Mouse (Mus musculus) neural tube, embryonic 14.5 days (tissue): ENCODE results near the gene Gm9936. TPM values are rescaled to one million over a fixed set of nuclear protein-coding genes. Genes with fewer than 3 reads are reported as not detected.
"Not testable (repeated sequence)": the region's sequence is repeated elsewhere in the genome, so short reads cannot be mapped to it uniquely, and the experiment has no call there.

ENCODE experiments used
- ATAC-seq: fragments of 200-750 bp; cut with Nextera tagmentation; 2 replicates; pipeline ENCODE4 v1.8.0; 2017; ENCODE audit warnings: low read depth, mild to moderate bottlenecking, moderate TSS enrichment, moderate library complexity
- H3K27ac ChIP-seq: fragments of 300-500 bp; sonication (generic); 2 replicates; pipeline ENCODE4 v1.5.1; 2014; ENCODE audit warnings: low read depth, mild to moderate bottlenecking, control low read depth, low read length, moderate library complexity, mixed read lengths
- H3K27me3 ChIP-seq: fragments of 300-500 bp; sonication (generic); 2 replicates; pipeline ENCODE4 v1.6.1; 2014; ENCODE audit warnings: low read length; ENCODE audit not compliant: control insufficient read depth, insufficient read depth
- H3K36me3 ChIP-seq: fragments of 300-500 bp; sonication (generic); 2 replicates; pipeline ENCODE4 v1.6.1; 2014; ENCODE audit warnings: low read length, mixed read lengths; ENCODE audit not compliant: control insufficient read depth, insufficient read depth
- H3K4me1 ChIP-seq: fragments of 300-500 bp; sonication (generic); 2 replicates; pipeline ENCODE4 v1.6.1; 2014; ENCODE audit warnings: low read length; ENCODE audit not compliant: control insufficient read depth, insufficient read depth
- H3K4me2 ChIP-seq: fragments of 300-500 bp; sonication (generic); 2 replicates; pipeline ENCODE4 v1.6.1; 2014; ENCODE audit warnings: mild to moderate bottlenecking, low read depth, low read length, control low read depth
- H3K4me3 ChIP-seq: fragments of 300-500 bp; sonication (generic); 2 replicates; pipeline ENCODE4 v1.5.1; 2014; ENCODE audit warnings: low read depth, low read length, control low read depth, mixed read lengths
- H3K9ac ChIP-seq: fragments of 300-500 bp; sonication (generic); replicated peaks from 2 replicates; pipeline ENCODE4 v1.6.1; 2014; ENCODE audit warnings: low read depth, mild to moderate bottlenecking, control low read depth, low read length, mixed read lengths
- H3K9me3 ChIP-seq: fragments of 300-500 bp; sonication (generic); 2 replicates; pipeline ENCODE4 v1.6.1; 2016; ENCODE audit warnings: low read length; ENCODE audit not compliant: control insufficient read depth
- WGBS: fragments of 180-500 bp; shearing (Covaris S2); extraction: QIAGEN DNeasy Blood & Tissue Kit; methylation state at CpG from one replicate; pipeline ENCODE4 v1.1.7; 2014; 5-methylcytosine and 5-hydroxymethylcytosine counted together
- polyA plus RNA-seq: library from polyadenylated mRNA; unstranded; fragments of >200 nt; fragmentation: Nextera tagmentation; extraction: Ambion mirVana; gene quantifications from 2 replicates; pipeline ENCODE4 v1.2.1, GENCODE M21; 2014

The Gm9936 gene
- polyA plus RNA-seq, 1 experiment from 2014 or later = 3.5 TPM

DNA sequence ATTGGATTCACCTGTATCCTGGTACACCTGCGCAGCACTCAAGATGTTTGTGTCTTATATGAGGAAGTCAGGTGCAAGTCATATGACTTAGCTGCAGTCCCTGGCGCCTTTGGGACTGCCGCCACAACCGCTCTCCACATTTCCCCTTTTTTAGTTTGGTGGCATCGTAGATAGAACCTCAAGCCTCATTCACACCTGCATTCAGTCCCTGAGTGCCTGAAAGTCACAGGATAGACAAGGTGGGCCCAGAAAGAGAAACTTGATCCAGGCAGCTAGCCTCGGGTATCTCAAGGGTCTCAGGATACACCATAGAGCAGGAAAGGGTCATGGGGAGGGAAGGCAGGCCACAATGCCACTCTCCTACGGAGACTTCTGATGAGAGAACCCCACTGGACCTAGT is 23.8 kb upstream of the Gm9936 start:
- H3K9me3 ChIP-seq, H3K4me2 ChIP-seq, H3K9ac ChIP-seq, H3K36me3 ChIP-seq, H3K4me1 ChIP-seq, ATAC-seq, H3K4me3 ChIP-seq, H3K27ac ChIP-seq, H3K27me3 ChIP-seq: not testable (repeated sequence)
- 85% methylated on average over 6 of the region's 7 CpGs for WGBS

DNA sequence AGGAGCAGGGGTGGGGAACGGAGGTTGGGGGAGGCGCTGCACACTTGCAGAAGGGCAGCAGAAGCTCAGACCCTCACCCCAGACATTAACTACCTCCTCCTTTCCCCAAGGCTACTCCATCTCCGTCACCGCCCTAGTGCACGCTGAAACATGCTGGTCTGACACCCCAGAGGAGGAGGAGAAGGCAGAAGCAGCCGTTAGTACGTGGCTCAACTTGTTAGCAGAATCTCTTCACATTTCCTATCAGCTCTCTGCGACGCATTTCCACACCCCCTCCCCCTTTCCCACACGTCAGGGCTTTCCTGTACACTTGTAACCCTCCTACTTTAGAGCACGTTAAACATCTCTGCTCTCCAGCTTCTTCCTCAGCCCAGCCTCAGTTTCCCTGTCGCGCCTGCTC is 20.9 kb upstream of the Gm9936 start:
- 71% methylated on average over 13 of the region's 13 CpGs for WGBS
- Histone ChIP-seq H3K4me3 (no peak overlapping the region), H3K4me2 (no peak overlapping the region), H3K36me3 (no peaks in the 10 kb centered on the region), H3K9ac (no peak overlapping the region), H3K9me3 (no peaks in the 10 kb centered on the region), H3K27ac (no peak overlapping the region), H3K4me1 (no peaks in the 10 kb centered on the region), H3K27me3 (no peaks in the 10 kb centered on the region)
- ATAC-seq = no peak

DNA sequence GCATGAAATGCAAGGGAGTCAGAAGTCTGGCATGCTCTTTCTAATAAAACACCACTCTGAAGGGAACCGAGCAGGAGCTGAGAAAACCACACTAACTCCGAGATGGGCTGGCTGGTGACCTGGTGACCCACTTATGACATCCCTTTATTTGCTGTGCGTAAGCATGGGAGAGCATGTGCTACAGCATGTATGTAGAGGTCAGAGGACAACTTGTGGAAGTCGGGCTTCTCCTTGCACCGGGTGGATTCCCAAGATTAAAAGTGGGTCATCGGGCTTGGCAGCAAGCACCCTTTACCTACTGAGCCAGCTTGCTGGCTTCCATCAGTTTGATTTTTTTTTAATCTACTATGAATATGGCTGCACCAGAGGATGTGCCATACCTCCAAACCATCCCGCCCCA is 19.0 kb upstream of the Gm9936 start:
- Histone ChIP-seq H3K27me3 (no peaks in the 10 kb centered on the region), H3K4me2 (no peak overlapping the region), H3K4me1 (no peaks in the 10 kb centered on the region), H3K9ac (no peak overlapping the region), H3K27ac (no peak overlapping the region), H3K9me3 (no peaks in the 10 kb centered on the region), H3K36me3 (no peaks in the 10 kb centered on the region), H3K4me3 (no peak overlapping the region)
- no peak for ATAC-seq
- WGBS = 69% methylated on average over 7 of the region's 7 CpGs

- Histone ChIP-seq H3K27me3 (no peaks in the 10 kb centered on the region), H3K4me2 (no peak overlapping the region), H3K4me1 (no peaks in the 10 kb centered on the region), H3K27ac (no peak overlapping the region), H3K9me3 (no peaks in the 10 kb centered on the region), H3K4me3 (no peak overlapping the region), H3K36me3 (no peaks in the 10 kb centered on the region), H3K9ac (no peak overlapping the region)
- ATAC-seq = no peak
- 34% methylated on average over 6 of the region's 6 CpGs for WGBS
These were observed 17.8 kb upstream of the Gm9936 start for GRCm38 (mm10) chr5:114876331-114876730.

DNA sequence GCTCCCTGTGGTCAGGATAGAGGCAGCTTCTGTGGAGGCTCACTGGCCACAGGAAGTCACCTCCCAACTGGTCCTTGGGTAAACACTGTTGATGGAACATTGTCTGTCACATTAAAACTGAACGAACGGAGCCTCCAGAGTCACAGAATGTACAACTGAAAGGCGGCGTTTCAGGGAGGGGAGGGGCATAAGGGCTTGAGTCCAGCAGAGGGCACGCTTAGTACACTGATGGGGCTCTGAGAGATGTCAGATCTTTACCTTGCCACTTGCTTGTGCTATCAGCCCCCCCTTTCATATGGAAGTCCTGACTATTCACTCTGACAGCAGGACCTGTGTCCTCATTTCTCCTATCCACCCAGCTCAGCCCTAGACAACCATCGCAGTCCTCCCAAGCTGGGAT is 17.4 kb upstream of the Gm9936 start:
- Histone ChIP-seq H3K4me3 (no peak overlapping the region), H3K9ac (no peak overlapping the region), H3K4me1 (no peaks in the 10 kb centered on the region), H3K27me3 (no peaks in the 10 kb centered on the region), H3K27ac (no peak overlapping the region), H3K4me2 (no peak overlapping the region), H3K36me3 (no peaks in the 10 kb centered on the region), H3K9me3 (no peaks in the 10 kb centered on the region)
- no peak for ATAC-seq
- WGBS = 56% methylated on average over 6 of the region's 6 CpGs

DNA sequence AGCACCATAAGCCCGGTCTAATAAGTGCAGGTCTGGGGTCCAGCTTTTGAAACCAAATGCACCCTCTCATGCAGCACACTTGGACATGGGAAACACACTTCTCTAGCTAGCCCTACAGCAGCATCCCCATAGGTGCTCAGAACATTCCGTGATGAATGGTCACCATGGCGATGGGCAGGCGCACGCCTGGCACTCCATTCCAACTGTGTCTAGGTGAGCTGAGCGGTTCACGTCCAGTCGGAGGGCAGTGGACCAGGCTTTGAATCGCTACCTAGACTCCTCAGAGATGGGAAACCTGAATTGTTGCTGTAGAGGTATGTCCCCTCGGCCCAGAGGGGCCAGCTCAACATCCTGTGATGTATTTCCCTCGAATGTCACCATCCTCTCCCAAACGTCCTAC is 6.8 kb upstream of the Gm9936 start:
- H3K27ac ChIP-seq = no peak overlapping the region
- H3K36me3 ChIP-seq = no peaks in the 10 kb centered on the region
- H3K9me3 ChIP-seq = peaks cover 3% of the 10 kb centered on the region; the same call in 1 of the 2 replicates
- H3K4me3 ChIP-seq = no peak overlapping the region
- no peak overlapping the region for H3K9ac ChIP-seq
- H3K4me2 ChIP-seq = no peak overlapping the region
- ATAC-seq = no peak
- no peaks in the 10 kb centered on the region for H3K27me3 ChIP-seq
- 85% methylated on average over 12 of the region's 12 CpGs for WGBS
- H3K4me1 ChIP-seq = no peaks in the 10 kb centered on the region

DNA sequence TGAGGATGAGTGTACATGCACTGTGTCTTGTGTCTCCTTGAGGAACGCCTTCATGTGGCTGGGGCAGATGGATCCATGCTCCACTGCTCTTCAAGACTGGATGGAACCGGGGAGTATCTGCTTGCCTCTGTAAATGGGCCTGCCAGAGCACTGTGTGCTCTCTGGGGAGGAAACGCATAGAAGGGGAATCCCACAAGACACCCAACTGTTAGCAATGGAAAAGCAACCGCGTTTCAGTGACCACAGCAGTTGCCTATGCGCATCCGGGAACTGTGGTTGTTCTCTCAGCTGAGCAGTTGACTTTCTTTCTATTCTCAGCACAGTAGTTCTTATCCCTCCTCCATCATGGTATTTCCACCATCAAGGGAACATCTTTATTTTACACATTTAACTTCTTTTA is 6.3 kb upstream of the Gm9936 start:
- Histone ChIP-seq H3K4me1 (no peaks in the 10 kb centered on the region), H3K36me3 (no peaks in the 10 kb centered on the region), H3K9ac (no peak overlapping the region), H3K9me3 (peaks cover 3% of the 10 kb centered on the region; the same call in 1 of the 2 replicates), H3K4me2 (no peak overlapping the region), H3K27ac (no peak overlapping the region), H3K4me3 (no peak overlapping the region), H3K27me3 (no peaks in the 10 kb centered on the region)
- 78% methylated on average over 7 of the region's 7 CpGs for WGBS
- no peak for ATAC-seq

DNA sequence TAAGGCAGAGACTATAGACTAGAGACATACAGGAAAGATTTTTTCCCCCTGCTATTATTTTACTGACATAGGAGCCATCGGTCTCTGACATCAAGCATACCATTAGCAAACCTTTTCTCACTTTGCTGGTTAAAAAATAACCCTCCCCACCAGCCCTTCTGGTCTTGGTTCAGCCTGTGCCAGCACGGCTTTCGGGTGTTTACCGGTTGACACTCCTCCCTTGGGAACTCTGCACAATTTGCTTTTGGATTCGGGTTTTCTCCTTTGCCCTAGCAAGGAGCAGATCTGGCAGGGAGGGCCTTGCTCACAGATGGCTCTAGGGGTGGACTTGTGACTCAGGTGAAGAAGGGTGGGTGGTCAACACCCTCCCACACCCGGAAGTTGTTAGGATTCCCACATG is 3.2 kb upstream of the Gm9936 start:
- H3K9ac ChIP-seq = no peak overlapping the region
- no peak overlapping the region for H3K4me3 ChIP-seq
- no peaks in the 10 kb centered on the region for H3K36me3 ChIP-seq
- WGBS = 83% methylated on average over 6 of the region's 6 CpGs
- no peak overlapping the region for H3K4me2 ChIP-seq
- ATAC-seq = no peak
- no peaks in the 10 kb centered on the region for H3K4me1 ChIP-seq
- H3K9me3 ChIP-seq = no peaks in the 10 kb centered on the region
- no peak overlapping the region for H3K27ac ChIP-seq
- no peaks in the 10 kb centered on the region for H3K27me3 ChIP-seq

DNA sequence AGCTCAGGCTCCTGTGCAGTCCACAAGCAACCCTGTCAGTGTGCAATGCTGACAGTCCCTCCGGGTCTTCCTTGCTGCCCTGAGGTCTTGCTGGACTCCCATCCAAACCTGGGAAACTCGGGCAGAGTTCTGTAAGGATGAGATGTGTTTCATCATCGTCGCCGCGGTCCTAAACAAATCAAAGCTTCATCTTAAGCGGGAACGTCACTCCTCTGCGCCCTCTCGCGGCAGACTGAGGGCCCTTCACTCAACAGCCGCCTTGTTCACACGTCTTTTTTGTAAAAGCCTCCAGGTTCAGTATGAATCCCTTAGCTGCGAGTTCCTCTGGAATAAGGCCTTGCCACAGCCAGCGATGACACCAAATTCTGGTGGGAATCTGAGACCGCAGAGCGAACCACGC is 771 bp upstream of the Gm9936 start:
- peak overlapping the region; percentile 39 for H3K9ac ChIP-seq
- no peaks in the 10 kb centered on the region for H3K27me3 ChIP-seq
- H3K4me1 ChIP-seq = no peaks in the 10 kb centered on the region
- no peaks in the 10 kb centered on the region for H3K36me3 ChIP-seq
- H3K27ac ChIP-seq = no peak overlapping the region
- no peak for ATAC-seq
- peak overlapping the region; percentile 40 for H3K4me2 ChIP-seq
- H3K9me3 ChIP-seq = no peaks in the 10 kb centered on the region
- 8% methylated on average over 18 of the region's 18 CpGs for WGBS
- H3K4me3 ChIP-seq = peak overlapping the region; percentile 20

DNA sequence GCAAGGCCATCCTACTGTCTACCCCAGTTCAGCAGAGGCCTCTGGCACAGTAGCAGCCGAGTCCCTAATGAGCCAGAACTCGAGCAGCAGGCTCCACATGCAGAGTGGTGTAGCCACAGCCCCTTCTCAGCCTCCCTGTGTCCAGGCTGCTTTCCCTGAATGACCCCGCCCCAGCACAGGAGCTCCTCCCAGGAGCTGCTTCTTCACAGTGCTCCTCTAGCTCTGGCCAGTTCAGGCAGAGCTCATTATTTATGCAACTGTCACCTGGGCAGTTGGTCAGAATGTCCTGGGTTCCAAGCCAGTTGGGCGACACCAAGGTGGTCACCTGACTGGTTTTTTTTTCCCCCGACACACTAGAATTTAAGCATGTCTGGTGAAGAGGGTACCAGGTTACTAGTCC is 5.1 kb downstream of the Gm9936 start, which contains the start of gene 4930519G04Rik:
Gene 4930519G04Rik, plus strand, starts transcription at position 301 of the 400 bp plus-strand sequence.
- ATAC-seq, H3K4me3 ChIP-seq, H3K9me3 ChIP-seq, H3K4me2 ChIP-seq, H3K36me3 ChIP-seq, H3K9ac ChIP-seq, H3K4me1 ChIP-seq, H3K27me3 ChIP-seq, H3K27ac ChIP-seq: not testable (repeated sequence)
- WGBS = 78% methylated on average over 3 of the region's 5 CpGs
